Mouse (Mus musculus) heart, postnatal 36 days (tissue): ENCODE results near the gene Rnf6. TPM values are rescaled to one million over a fixed set of nuclear protein-coding genes. Genes with fewer than 3 reads are reported as not detected.
"Not testable (repeated sequence)": the region's sequence is repeated elsewhere in the genome, so short reads cannot be mapped to it uniquely, and the experiment has no call there.

Experiments
- DNase-seq, 2 experiments: peaks; one replicate each; pipeline ENCODE4 v3.0.0; 2021 to 2022
- intact Hi-C: fragments of 180-260 bp; cut with DNase I; formaldehyde crosslinking; loops from one replicate; pipeline ENCODE4 v1.15.1; 2025
- total RNA-seq, 2 experiments: library from RNA; stranded (reverse); gene quantifications; 2 replicates each; pipeline ENCODE4 v1.2.3; 2021

The Rnf6 gene
- total RNA-seq, 2 experiments from 2014 or later = 40.4 to 41.6 TPM

GRCm38 (mm10) chr5:146170621-146171020 is 50.7 kb downstream of the Rnf6 start, which contains the start of gene Gm6309:
Gene Gm6309, minus strand, starts transcription at chr5:146170721.
- intact Hi-C loops, DNase-seq: not testable (repeated sequence)

- DNase-seq, intact Hi-C loops: not testable (repeated sequence)
Measured at GRCm38 (mm10) chr5:146160439-146160838, 60.9 kb downstream of the Rnf6 start, which contains the start of gene Gm5565. Gene Gm5565, minus strand, starts transcription at chr5:146160539.

Other genes starting within 250 kb of the Rnf6 start
- gene Cyp3a25, start 211.9 kb downstream of the Rnf6 start, total RNA-seq = not detected
- not detected for gene Cyp3a59, start 142.3 kb downstream of the Rnf6 start, total RNA-seq
- gene Gm5565, start 61.0 kb downstream of the Rnf6 start, total RNA-seq = not detected
- not detected for gene Gm6309, start 50.8 kb downstream of the Rnf6 start, total RNA-seq
- gene 1700001J03Rik, start 36.3 kb downstream of the Rnf6 start, total RNA-seq = not detected
- 10 to 100 TPM; 14.6 to 18.0 TPM for gene Cdk8, start 9.7 kb upstream of the Rnf6 start, total RNA-seq
- gene Wasf3, start 163.4 kb upstream of the Rnf6 start, total RNA-seq = under 1 TPM; 0.54 to 0.58 TPM